Mouse (Mus musculus) kidney, embryonic 16.5 days (tissue): Measurements from ENCODE around the gene Clca3a1. TPM values are rescaled to one million over a fixed set of nuclear protein-coding genes. Genes with fewer than 3 reads are reported as not detected.
"Not testable (repeated sequence)": the region's sequence is repeated elsewhere in the genome, so short reads cannot be mapped to it uniquely, and the experiment has no call there.

Source experiments
- ATAC-seq: fragments of 200-750 bp; cut with Nextera tagmentation; 2 replicates; pipeline ENCODE4 v1.8.0; 2017; ENCODE audit warnings: moderate TSS enrichment; ENCODE audit not compliant: low FRiP score, low TSS enrichment
- H3K27ac ChIP-seq: fragments of 300-500 bp; sonication (generic); 2 replicates; pipeline ENCODE4 v1.5.1; 2014; ENCODE audit warnings: low read length
- H3K27me3 ChIP-seq: fragments of 300-500 bp; sonication (generic); 2 replicates; pipeline ENCODE4 v1.6.1; 2014; ENCODE audit warnings: low read length, control low read depth, mixed read lengths; ENCODE audit not compliant: insufficient read depth
- H3K36me3 ChIP-seq: fragments of 300-500 bp; sonication (generic); 2 replicates; pipeline ENCODE4 v1.6.1; 2014; ENCODE audit warnings: low read length, control low read depth, mixed read lengths; ENCODE audit not compliant: insufficient read depth
- H3K4me1 ChIP-seq: fragments of 300-500 bp; sonication (generic); 2 replicates; pipeline ENCODE4 v1.6.1; 2014; ENCODE audit warnings: low read length, control low read depth, mixed read lengths; ENCODE audit not compliant: insufficient read depth
- H3K4me2 ChIP-seq: fragments of 300-500 bp; sonication (generic); replicated peaks from 2 replicates; pipeline ENCODE4 v1.6.1; 2014; ENCODE audit warnings: low read depth, low read length
- H3K4me3 ChIP-seq: fragments of 300-500 bp; sonication (generic); 2 replicates; pipeline ENCODE4 v1.5.1; 2014; ENCODE audit warnings: mild to moderate bottlenecking, low read length
- H3K9ac ChIP-seq: fragments of 300-500 bp; sonication (generic); replicated peaks from 2 replicates; pipeline ENCODE4 v1.6.1; 2014; ENCODE audit warnings: low read length
- H3K9me3 ChIP-seq: fragments of 300-500 bp; sonication (generic); 2 replicates; pipeline ENCODE4 v1.6.1; 2016; ENCODE audit warnings: low read length, control low read depth
- WGBS: fragments of 180-500 bp; shearing (Covaris S2); extraction: QIAGEN DNeasy Blood & Tissue Kit; methylation state at CpG from one replicate; pipeline ENCODE4 v1.1.7; 2014; 5-methylcytosine and 5-hydroxymethylcytosine counted together
- polyA plus RNA-seq: library from polyadenylated mRNA; unstranded; fragments of >200 nt; fragmentation: Nextera tagmentation; extraction: Ambion mirVana; gene quantifications from 2 replicates; pipeline ENCODE4 v1.2.1, GENCODE M21; 2015

The Clca3a1 gene
- 13.0 and 13.9 TPM in 2 replicates for polyA plus RNA-seq

DNA sequence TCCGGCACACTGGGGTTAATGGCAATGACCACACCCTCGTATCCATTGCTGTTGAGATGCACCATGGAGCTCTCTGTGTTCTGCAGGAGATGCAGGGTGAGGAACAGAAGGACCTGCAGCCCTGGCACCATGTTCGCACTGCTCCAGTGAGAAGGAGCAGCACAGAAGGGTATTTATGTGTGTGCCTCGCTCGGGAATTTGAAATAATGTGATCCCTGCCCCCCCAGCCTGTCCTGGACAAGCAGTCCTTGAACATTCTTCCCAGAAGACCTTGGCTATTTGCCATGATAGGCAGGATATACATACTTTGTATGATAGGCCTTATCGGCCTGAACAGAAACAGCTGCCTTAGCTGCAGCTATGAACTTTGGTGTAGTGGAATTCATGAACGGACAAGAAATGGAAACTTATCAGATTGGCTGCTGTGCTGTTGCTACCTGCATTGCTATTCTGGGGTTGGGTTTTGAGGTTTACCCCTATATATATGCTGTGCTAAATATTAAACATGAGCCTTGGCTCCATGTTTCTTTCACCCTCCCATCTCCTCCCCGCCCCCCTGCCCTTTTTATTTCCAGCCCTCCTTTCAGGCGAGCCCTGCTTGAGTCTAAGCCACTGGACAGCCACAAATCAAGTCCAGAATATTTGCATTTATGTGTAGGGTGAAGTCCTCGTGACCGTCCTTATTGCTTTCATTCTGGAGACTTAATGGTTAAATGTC is at the start of gene Clca3a1:
TSS of gene Clca3a1 (minus strand) at position 386 of the 718 bp plus-strand sequence.
- Histone ChIP-seq H3K4me3 (peak within 1 kb of the TSS; percentile 19), H3K9ac (no peak within 1 kb of the TSS), H3K9me3 (no peaks in the 10 kb centered on the region), H3K27me3 (no peaks in the 10 kb centered on the region), H3K4me1 (peaks cover 9% of the 10 kb centered on the region; the same call in 1 of the 2 replicates), H3K27ac (peak within 1 kb of the TSS; percentile 68), H3K4me2 (peak within 1 kb of the TSS; percentile 36), H3K36me3 (no peaks in the 10 kb centered on the region)
- ATAC-seq: peak; percentile 85
- 39% methylated on average over 9 of the region's 11 CpGs for WGBS

DNA sequence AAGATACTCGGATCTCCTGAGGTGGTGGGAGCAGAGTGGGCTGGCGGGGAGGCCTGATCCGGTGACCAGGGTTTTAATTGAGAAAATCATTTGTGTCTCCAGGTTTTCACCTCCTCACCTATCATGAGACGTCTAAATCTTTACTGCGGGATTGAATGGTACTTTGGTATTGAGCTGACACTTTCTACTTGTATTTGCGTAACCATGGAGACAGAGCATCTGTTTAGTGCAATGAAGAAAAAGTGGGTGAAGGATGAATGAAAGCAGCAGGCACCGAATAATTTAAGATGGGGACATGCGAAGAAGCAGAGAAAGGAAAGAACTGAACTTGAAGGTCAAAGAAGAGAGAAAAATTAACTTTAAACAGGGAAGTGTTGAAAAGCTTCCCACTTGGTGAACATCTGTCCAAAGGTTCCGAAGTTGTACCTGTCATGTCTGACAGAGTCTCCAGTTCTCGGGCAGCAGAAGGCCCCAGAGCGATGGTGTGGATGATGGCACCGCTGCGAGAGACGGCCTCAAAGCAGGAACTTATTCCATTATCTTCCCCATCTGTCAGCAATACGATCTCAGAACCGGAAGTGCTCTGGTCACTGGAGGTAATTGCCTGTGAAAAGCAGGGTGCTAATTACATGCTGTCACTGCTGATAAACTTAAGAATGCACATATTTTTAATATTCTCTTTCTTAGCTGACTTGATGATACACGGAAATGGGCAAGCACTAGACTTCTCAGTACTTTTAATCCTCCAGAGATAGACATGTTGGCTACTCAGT is 47.6 kb upstream of the Clca3a1 start:
- not testable (repeated sequence) for H3K4me2 ChIP-seq, H3K36me3 ChIP-seq, ATAC-seq, H3K9ac ChIP-seq, H3K27me3 ChIP-seq, H3K27ac ChIP-seq, H3K4me1 ChIP-seq, H3K4me3 ChIP-seq, H3K9me3 ChIP-seq
- WGBS: 57% methylated on average over 14 of the region's 17 CpGs

DNA sequence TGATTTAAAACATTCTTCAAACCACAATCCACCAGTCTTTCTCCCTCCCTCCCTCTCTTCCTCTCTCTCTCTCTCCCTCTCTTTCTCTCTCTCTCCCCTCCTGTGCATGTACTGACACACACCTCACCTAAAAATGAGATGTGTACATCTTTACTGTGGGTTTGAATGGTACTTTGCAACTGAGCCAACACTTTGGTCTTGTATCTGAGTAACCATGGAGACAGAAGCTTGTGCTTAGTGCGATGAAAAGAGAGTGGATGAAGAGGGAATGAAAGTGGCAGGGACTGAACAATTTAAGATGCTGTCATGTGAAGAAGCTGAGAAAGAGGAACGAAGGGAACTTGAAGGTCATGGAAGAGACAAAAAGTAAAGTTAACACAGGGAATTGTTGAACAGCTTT is 45.8 kb upstream of the Clca3a1 start:
- not testable (repeated sequence) for H3K4me1 ChIP-seq, H3K9ac ChIP-seq, H3K9me3 ChIP-seq, ATAC-seq, H3K27ac ChIP-seq, H3K27me3 ChIP-seq, H3K4me2 ChIP-seq, H3K36me3 ChIP-seq, H3K4me3 ChIP-seq
- 81% methylated on average over 2 of the region's 2 CpGs for WGBS

DNA sequence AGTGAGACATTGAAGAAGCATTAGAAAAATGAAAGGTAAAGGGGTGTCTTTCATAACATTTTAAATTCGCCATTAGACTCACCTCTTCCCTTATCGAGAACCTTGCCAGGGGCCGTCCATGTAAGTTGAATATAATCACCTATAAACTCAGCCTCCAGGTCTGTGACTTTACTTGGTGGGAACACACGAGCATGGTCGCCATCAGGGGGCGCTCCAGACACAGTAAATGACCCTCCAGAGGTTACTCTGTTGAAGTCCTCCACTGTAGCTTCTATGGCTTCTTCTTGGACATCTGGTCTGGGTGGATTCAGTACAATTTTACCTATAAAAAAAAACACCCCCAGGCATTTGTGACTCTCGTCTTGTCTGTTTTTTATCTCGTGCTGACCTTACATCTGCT is 41.1 kb upstream of the Clca3a1 start:
- no peaks in the 10 kb centered on the region for H3K36me3 ChIP-seq
- H3K27ac ChIP-seq: no peak overlapping the region
- H3K4me3 ChIP-seq: no peak overlapping the region
- no peak overlapping the region for H3K9ac ChIP-seq
- H3K4me1 ChIP-seq: no peaks in the 10 kb centered on the region
- H3K4me2 ChIP-seq: no peak overlapping the region
- WGBS: 38% methylated on average over 8 of the region's 8 CpGs
- no peaks in the 10 kb centered on the region for H3K27me3 ChIP-seq
- ATAC-seq: no peak
- no peaks in the 10 kb centered on the region for H3K9me3 ChIP-seq

DNA sequence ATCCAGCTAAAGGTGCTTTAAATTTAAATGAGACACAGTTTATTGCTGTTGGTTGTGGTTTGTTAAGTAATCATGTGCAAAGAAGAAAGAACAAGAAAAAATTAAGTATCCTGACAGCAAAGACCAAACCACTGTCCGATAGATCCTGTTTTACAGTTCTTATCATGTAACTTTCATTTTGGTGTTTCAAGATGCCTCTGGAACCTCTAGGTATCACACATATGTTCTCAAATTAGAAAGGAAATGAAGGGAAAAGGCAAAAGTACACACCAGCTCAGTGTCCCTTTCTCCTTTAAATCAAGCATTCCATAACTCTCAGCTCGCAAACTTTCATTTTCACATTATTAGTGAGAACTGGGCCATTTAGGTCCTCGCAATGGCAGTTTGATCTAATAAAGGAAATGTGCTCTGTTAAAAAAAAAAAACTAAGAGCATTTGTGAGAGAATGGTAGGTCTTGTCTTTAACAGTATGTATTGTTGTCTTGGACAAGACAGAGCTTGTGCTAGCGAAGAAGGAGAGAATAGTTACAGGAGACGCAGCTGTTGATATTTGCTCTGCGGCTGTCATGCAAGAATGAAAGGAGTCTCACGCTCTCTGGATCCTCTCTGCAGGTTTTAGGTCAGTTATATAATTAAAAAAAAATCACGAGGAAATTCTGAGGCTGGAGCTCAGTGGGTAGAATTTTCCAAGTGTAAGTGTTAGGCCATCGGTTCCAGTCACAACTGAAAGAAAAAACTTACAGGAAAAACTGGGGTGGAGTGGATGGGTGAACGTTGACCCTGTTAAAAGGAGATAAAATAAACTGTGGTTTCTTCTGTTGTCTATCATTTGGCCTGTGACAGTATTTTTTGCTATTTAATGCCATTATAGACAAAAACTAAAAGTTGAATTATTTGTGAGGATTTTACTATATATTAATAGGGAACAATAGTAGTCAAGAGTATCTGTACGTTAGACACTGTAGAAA is 24.7 kb upstream of the Clca3a1 start:
- H3K9me3 ChIP-seq: no peaks in the 10 kb centered on the region
- WGBS: 83% methylated on average over 11 of the region's 11 CpGs

DNA sequence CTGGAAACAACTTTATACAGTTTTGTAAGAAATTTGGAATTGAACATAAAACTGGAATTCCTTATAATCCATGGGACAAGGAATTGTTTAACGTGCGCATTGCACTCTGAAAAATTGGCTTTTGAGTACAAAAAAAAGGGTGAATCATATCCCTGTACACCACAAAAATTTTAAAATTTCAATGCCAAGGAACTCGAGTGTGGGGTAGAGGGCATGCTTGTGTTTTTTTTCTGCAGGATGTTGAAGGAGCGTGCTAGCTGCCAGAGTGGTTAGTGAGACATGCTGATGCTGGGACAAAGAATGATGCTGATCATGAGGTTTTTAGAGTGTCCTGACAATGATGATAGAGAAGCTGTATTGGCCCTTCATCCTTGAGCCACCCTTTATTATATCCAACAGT is 4.4 kb upstream of the Clca3a1 start:
- H3K36me3 ChIP-seq: no peaks in the 10 kb centered on the region
- H3K9me3 ChIP-seq: no peaks in the 10 kb centered on the region
- peaks cover 9% of the 10 kb centered on the region; the same call in 1 of the 2 replicates for H3K4me1 ChIP-seq
- no peak overlapping the region for H3K4me2 ChIP-seq
- ATAC-seq: no peak
- WGBS: 87% methylated on average over 4 of the region's 4 CpGs
- no peaks in the 10 kb centered on the region for H3K27me3 ChIP-seq
- H3K27ac ChIP-seq: no peak overlapping the region
- no peak overlapping the region for H3K9ac ChIP-seq
- H3K4me3 ChIP-seq: no peak overlapping the region

More for the DNA sequence above, 24.7 kb upstream of the Clca3a1 start:
- no peak for ATAC-seq
- Histone ChIP-seq H3K27ac (no peak overlapping the region), H3K4me2 (no peak overlapping the region), H3K4me1 (no peaks in the 10 kb centered on the region), H3K36me3 (no peaks in the 10 kb centered on the region), H3K4me3 (no peak overlapping the region), H3K9ac (no peak overlapping the region), H3K27me3 (no peaks in the 10 kb centered on the region)

DNA sequence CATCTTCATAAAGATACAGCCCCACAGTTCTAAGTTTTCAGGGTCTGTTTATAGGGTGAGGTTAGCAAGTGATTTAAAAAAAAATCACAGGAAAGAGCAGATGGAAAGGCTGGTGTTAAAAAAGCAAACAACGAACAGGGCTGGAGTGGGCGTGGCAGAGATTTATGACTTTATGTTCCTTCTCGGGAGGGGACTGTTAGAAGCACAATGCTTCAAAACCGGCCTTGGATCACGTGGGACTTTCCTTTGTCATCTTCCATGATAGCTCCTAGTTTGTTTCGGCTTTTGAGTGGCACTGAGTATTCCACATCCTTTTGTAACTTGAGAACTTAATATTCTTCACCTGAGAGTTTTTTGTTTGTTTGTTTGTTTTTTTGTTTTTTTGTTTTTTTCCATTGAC is 677 bp upstream of the Clca3a1 start:
- 16% methylated on average over 6 of the region's 6 CpGs for WGBS
- no peaks in the 10 kb centered on the region for H3K27me3 ChIP-seq
- peak overlapping the region; percentile 2; the same call in 1 of the 2 replicates for H3K4me3 ChIP-seq
- no peak overlapping the region for H3K9ac ChIP-seq
- ATAC-seq: peak; percentile 49; the same call in 1 of the 2 replicates
- peak overlapping the region; percentile 68; the same call in 1 of the 2 replicates for H3K27ac ChIP-seq
- H3K4me1 ChIP-seq: peaks cover 9% of the 10 kb centered on the region; the same call in 1 of the 2 replicates
- H3K4me2 ChIP-seq: peak overlapping the region; percentile 36
- H3K36me3 ChIP-seq: no peaks in the 10 kb centered on the region
- no peaks in the 10 kb centered on the region for H3K9me3 ChIP-seq

DNA sequence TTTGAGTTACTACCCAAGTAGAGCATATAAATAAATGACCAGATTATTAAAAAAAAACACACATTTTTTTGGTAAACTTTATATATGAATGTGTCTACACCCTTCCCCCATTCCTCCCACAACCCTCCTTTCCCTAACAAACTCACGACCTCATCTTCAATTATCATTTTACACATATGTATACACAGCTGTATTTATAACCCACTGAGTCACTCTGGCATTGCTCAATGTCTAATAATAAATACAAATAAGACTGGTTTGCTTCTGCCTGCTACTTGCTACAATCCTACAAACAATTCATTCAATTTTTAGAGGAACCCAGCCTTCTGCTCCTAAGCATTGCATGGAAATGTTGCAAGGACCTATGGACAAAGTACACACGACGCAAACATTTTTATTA is 1.1 kb downstream of the Clca3a1 start:
- WGBS: 78% methylated on average over 3 of the region's 3 CpGs
- no peaks in the 10 kb centered on the region for H3K27me3 ChIP-seq
- H3K27ac ChIP-seq: no peak overlapping the region
- peak overlapping the region; percentile 29; the same call in 1 of the 2 replicates for H3K4me2 ChIP-seq
- no peak overlapping the region for H3K9ac ChIP-seq
- no peaks in the 10 kb centered on the region for H3K9me3 ChIP-seq
- H3K36me3 ChIP-seq: no peaks in the 10 kb centered on the region
- no peak for ATAC-seq
- peaks cover 9% of the 10 kb centered on the region; the same call in 1 of the 2 replicates for H3K4me1 ChIP-seq
- H3K4me3 ChIP-seq: 0 out of 2 replicates have a peak overlapping the region, but pooled peaks have one; percentile 16

DNA sequence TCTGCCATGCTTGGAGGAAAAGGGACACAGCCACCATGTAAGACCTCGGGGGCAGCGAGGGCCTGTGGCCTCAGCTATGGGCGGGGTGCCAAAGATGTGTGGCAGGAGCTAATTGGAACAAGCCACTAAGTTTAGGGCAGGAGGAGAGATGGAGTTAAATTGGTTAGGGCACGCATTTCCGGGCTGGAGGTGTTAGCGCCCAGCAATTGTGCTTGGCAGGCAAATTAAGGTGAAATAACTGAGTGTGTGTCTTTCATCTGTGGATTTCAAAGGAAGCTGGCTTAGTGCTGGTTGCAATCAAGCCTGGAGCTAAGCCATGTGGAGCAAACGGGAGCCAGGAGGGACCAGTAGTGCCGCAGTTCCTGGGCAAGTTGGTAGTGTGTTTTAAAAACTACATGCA is 4.7 kb downstream of the Clca3a1 start:
- H3K4me1 ChIP-seq, H3K36me3 ChIP-seq, H3K27ac ChIP-seq, H3K4me3 ChIP-seq, H3K9me3 ChIP-seq, H3K9ac ChIP-seq, ATAC-seq, H3K27me3 ChIP-seq, H3K4me2 ChIP-seq: not testable (repeated sequence)
- WGBS: 78% methylated on average over 8 of the region's 8 CpGs
